Mouse (Mus musculus) testis, adult 2 months (tissue): ENCODE measurements around the gene Plekhg3. TPM values are rescaled to one million over a fixed set of nuclear protein-coding genes. Genes with fewer than 3 reads are reported as not detected.

ENCODE experiments used
- H3K27ac ChIP-seq: fragments of 200-500 bp; 2 replicates; pipeline ENCODE4 v1.5.1; 2012; ENCODE audit warnings: low read depth, low read length; ENCODE audit not compliant: control insufficient read depth, insufficient read depth
- H3K27me3 ChIP-seq: fragments of 200-500 bp; 2 replicates; pipeline ENCODE4 v1.6.1; 2012; ENCODE audit warnings: mild to moderate bottlenecking, low read length, moderate library complexity; ENCODE audit not compliant: control insufficient read depth, insufficient read depth
- H3K36me3 ChIP-seq: fragments of 200-500 bp; 2 replicates; pipeline ENCODE4 v1.6.1; 2012; ENCODE audit warnings: mild to moderate bottlenecking, low read length; ENCODE audit not compliant: control insufficient read depth, insufficient read depth
- H3K4me1 ChIP-seq: fragments of 200-500 bp; 2 replicates; pipeline ENCODE4 v1.6.1; 2012; ENCODE audit warnings: low read length; ENCODE audit not compliant: control insufficient read depth, insufficient read depth
- H3K4me3 ChIP-seq: fragments of 200-500 bp; 2 replicates; pipeline ENCODE4 v1.5.1; 2012; ENCODE audit warnings: low read depth, mild to moderate bottlenecking, low read length, moderate library complexity, mixed read lengths; ENCODE audit not compliant: control insufficient read depth
- CTCF ChIP-seq: fragments of 200-500 bp; IDR thresholded peaks from 2 replicates; pipeline ENCODE4 v1.5.1; 2012; ENCODE audit warnings: low read depth, mild to moderate bottlenecking, inconsistent platforms, low read length, moderate library complexity; ENCODE audit not compliant: control insufficient read depth, insufficient read depth, insufficient replicate concordance
- POLR2A ChIP-seq: fragments of 200-500 bp; IDR thresholded peaks from 2 replicates; pipeline ENCODE4 v1.6.1; 2012; ENCODE audit warnings: low read depth, mild to moderate bottlenecking, inconsistent platforms, low read length, moderate library complexity; ENCODE audit not compliant: control insufficient read depth
- polyA plus RNA-seq: library from polyadenylated mRNA; depleted of rRNA; stranded (reverse); fragments of >200 nt; gene quantifications from 2 replicates; pipeline ENCODE4 v1.2.3, GENCODE M21; 2012

Plekhg3 gene
- polyA plus RNA-seq, 1 experiment, result 2.2 TPM

DNA sequence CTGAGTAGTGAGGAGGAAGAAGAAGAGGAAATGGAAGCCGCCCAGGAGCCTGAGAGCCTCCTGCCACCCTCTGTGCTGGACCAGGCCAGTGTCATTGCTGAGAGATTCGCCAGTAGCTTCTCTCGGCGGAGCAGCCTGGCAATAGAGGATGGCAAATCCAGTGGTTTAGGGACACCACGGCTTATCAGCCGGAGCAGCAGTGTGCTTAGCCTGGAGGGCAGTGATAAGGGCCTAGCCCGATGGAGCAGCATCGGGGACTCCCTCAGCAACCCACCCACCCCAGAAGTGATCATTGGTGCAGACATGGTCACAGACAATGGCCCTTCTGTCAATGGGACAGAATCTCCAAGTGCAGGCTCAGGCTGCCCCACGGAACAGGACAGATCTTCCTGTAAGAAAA, 45.4 kb downstream of the Plekhg3 start:
- no peaks in the 10 kb centered on the region for H3K4me1 ChIP-seq
- no peak overlapping the region for H3K27ac ChIP-seq
- H3K27me3 ChIP-seq, result no peaks in the 10 kb centered on the region
- TF ChIP-seq POLR2A (no peak), CTCF (no peak)
- no peak overlapping the region for H3K4me3 ChIP-seq
- no peaks in the 10 kb centered on the region for H3K36me3 ChIP-seq

DNA sequence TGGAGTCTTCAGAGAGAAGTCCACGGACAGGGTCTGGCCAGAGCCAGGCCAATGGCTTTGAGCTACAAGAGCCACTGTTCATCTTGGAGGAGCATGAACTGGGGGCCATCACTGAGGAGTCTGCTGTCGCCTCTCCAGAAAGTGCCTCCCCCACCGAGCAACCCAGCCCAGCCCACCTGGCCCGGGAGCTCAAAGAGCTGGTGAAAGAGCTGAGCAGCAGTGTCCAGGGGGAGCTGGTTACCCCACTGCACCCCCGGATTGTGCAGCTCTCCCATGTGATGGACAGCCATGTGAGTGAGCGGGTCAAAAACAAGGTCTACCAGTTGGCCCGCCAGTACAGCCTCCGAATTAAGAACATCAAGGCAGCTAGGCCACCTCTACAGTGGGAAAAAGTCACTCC, 46.1 kb downstream of the Plekhg3 start:
- no peak overlapping the region for H3K4me3 ChIP-seq
- H3K27ac ChIP-seq, result no peak overlapping the region
- H3K27me3 ChIP-seq, result no peaks in the 10 kb centered on the region
- no peaks in the 10 kb centered on the region for H3K36me3 ChIP-seq
- H3K4me1 ChIP-seq, result no peaks in the 10 kb centered on the region
- no peak for TF ChIP-seq POLR2A
- TF ChIP-seq CTCF, result no peak

DNA sequence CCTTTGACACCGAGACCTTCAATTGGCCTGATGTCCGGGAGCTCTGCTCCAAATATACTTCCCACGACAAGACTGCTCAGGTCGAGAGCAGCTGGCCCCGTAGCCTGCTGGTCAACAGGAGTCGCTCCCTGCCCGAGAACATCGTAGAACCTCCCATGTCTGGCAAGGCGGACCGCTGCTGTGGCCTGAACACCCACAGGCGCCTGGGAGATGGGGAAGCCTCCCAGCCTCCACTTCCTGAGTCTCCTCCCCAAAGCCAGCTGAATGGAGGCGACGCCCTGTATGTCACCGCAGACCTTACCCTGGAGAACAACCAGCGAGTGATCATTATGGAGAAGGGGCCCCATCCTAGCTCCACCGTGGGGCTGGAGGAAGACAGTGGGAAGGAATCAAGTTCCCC, 47.2 kb downstream of the Plekhg3 start:
- H3K27ac ChIP-seq, result no peak overlapping the region

DNA sequence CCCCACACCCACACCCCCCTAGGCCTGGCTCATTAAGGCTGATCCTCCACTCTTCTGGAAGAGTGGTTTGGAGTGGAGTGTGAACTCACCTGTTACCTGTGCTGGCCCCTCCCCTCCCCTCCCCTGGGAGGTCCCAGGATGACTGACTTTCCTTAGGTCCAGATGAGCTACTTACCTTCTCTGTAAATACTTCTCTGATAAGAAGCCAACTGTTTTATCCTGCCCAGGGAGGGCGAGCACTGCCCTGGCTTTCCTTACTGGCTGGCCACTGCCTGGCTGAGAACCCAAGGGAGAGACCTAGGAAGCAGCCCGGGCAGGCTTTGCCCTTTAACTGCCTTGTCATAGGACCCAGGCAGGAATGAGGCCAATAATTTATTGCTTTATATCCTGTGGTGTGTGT, 47.8 kb downstream of the Plekhg3 start:
- Histone ChIP-seq H3K4me1 (peaks cover 2% of the 10 kb centered on the region; the same call in 1 of the 2 replicates), H3K27ac (no peak overlapping the region), H3K4me3 (no peak overlapping the region), H3K27me3 (no peaks in the 10 kb centered on the region), H3K36me3 (no peaks in the 10 kb centered on the region)
- TF ChIP-seq POLR2A (no peak), CTCF (no peak)

More for the DNA sequence above, 47.2 kb downstream of the Plekhg3 start:
- Histone ChIP-seq H3K36me3 (no peaks in the 10 kb centered on the region), H3K4me3 (no peak overlapping the region), H3K27me3 (no peaks in the 10 kb centered on the region), H3K4me1 (no peaks in the 10 kb centered on the region; the same call in 1 of the 2 replicates)
- no peak for TF ChIP-seq CTCF

DNA sequence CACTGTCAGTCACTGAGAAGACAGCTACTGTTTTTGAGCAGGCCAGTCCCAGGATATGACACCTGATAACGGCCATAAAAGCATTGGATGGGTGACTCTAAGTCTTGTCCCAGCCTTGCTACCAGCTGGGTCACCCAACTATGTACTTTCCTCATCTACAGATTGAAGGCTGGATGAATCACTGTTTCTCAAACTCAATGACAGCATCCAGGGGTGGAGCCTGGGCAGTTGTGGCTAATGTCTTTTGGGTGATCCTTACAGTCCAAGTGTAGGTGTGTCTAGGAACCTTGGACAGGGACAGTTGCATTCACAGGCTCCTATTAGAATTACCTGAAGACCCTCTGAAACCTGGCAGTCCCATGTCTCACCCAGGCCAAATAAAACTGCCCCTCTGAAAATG, 49.1 kb downstream of the Plekhg3 start:
- H3K4me1 ChIP-seq, result peaks cover 2% of the 10 kb centered on the region; the same call in 1 of the 2 replicates
- H3K4me3 ChIP-seq, result no peak overlapping the region
- H3K36me3 ChIP-seq, result no peaks in the 10 kb centered on the region
- no peaks in the 10 kb centered on the region for H3K27me3 ChIP-seq
- H3K27ac ChIP-seq, result no peak overlapping the region
- TF ChIP-seq CTCF, result no peak
- TF ChIP-seq POLR2A, result no peak

DNA sequence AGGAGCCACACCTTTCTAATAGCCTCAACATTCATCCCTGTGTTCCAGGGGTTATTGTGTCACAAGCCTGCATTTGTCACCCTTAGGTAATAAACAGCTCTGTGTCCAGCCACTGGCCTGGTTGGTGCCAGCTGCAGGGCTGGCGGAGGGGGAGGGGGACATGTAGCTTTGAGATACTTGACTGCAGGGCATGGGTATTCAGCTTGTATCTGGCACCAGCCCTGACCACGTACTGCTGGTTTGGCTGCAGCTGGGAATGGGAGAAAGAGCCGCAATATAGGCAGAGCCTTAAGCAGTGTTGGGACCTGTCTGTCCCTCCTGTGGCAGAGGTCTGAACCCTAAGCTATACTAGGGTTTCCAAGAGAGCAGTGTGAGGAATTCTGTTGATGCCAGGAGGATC, 51.4 kb downstream of the Plekhg3 start:
- no peaks in the 10 kb centered on the region for H3K36me3 ChIP-seq
- H3K27me3 ChIP-seq, result no peaks in the 10 kb centered on the region
- no peak overlapping the region for H3K27ac ChIP-seq
- TF ChIP-seq POLR2A (no peak; the same call in 1 of the 2 replicates), CTCF (no peak)
- H3K4me1 ChIP-seq, result peaks cover 2% of the 10 kb centered on the region; the same call in 1 of the 2 replicates
- no peak overlapping the region; the same call in 1 of the 2 replicates for H3K4me3 ChIP-seq

DNA sequence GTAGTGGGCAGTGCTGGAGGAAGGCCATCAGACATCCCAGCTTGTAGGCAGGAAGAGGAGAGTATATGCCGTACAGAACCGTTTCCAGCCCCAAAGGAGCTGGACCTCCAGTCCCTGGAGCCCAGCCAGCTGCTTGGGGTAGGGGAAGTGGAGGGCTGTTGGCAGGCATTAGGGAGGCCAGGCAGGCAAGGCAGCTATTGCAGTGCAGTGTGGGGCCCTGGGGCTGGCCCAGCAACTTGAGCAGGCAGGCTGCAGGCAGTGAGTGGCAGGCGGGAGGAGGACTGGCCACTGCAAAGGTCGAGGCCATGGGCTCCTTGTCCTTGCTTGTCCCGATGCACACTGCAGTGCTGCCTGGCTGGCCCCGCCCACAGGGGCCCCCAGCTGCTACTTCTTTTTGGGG, 52.1 kb downstream of the Plekhg3 start:
- Histone ChIP-seq H3K4me3 (peak overlapping the region; percentile 12), H3K4me1 (peaks cover 2% of the 10 kb centered on the region; the same call in 1 of the 2 replicates), H3K27me3 (no peaks in the 10 kb centered on the region), H3K27ac (no peak overlapping the region), H3K36me3 (no peaks in the 10 kb centered on the region)
- TF ChIP-seq POLR2A (no peak), CTCF (no peak)

DNA sequence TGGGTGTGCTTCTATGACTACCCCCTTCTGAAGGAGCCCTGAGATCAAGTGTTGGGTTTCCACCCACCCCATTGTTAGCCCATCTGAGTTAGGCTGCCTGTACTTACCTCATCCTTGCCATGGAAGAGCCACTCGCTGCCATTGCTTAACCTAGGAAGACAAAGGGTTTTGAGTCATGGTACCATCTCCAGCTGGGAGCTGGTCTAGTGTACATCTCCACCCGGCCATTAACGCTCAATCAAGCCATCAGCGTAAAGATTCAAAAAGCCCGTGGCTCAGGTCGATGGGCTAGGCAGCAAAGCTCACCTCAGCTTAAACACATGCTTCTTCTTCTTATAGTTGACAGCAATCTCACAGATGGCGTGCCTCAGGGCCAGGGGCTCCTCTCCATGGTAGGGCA, 52.8 kb downstream of the Plekhg3 start:
- Histone ChIP-seq H3K27ac (no peak overlapping the region), H3K36me3 (no peaks in the 10 kb centered on the region), H3K4me3 (no peak overlapping the region)

More for the DNA sequence above, 52.8 kb downstream of the Plekhg3 start:
- H3K27me3 ChIP-seq, result no peaks in the 10 kb centered on the region
- no peak for TF ChIP-seq CTCF
- no peak for TF ChIP-seq POLR2A
- H3K4me1 ChIP-seq, result peaks cover 2% of the 10 kb centered on the region; the same call in 1 of the 2 replicates
